In the genomic region with DNA sequence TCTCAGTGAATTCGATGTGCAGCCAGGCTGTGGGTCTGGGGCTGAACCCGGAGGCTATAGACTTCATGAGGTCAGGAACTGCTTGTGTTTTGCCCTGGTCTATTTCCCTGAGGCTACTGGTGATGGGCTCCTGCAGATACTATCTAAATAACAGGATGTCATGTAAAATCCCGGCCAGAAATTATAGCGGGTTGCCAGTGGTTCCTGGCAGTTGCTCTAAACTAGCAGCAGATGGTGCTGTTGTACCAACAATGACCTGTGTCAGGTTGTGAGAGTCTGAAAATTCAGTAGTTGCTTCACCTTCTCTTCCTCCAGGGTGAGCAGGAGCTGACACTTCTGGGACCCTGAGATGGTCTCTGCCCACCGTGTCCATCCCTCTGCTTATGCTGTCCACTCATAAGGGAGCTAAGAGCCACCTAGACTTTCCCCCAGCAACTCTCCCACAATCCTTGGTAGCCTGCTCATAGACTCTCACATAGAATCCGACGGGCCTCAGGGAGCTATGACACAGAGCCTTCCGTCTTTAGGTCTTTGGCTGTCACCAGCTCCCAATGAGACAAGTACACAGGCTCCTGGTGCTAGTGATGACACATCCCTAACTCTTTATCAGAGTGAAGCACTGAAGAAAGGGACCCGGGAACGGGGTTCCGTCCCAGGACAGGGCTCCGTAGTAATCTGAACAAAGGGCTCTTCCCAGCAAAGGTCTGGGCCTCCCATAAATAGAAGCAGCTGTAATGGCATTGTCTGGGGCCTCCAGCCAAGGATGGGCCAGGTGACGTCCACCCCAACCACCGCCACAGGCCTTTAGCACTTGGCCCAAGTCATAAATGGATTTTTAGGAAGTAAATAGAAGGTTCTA, we compare ENCODE assay signal across 9 mouse cellular contexts.
A peak's percentile ranks its signal among the peaks of the same experiment; 100 is the strongest.
DNase-seq lines count a peak whose midpoint lies in the region; ATAC-seq lines count a peak whose summit lies in the region.
"Had no signal": no experiment of that assay in that cellular context is flagged by ENCODE, and none has a peak within 500 bp of the region (broad histone marks: within the 10 kb centered on the region; RNA-seq: fewer than 3 reads in every experiment).

No protein-coding gene starts in this region.

- no peaks in the 10 kb centered on the region for H3K4me1 ChIP-seq in stomach, embryonic 14.5 days (ENCODE audit: control insufficient read depth, insufficient read depth, low read length)

- H3K36me3 ChIP-seq in stomach, embryonic 14.5 days (ENCODE audit: control insufficient read depth, insufficient read depth, low read length): no peaks in the 10 kb centered on the region

- 0 out of 2 replicates have a peak, but pooled peaks have one; percentile 43 for ATAC-seq in stomach, embryonic 14.5 days (ENCODE audit: insufficient number of reproducible peaks, insufficient read depth, low FRiP score, low read depth)

- H3K9ac ChIP-seq in stomach, embryonic 14.5 days (replicated peaks; ENCODE audit: low read depth, low read length): no peak overlapping the region

- peak; percentile 21 to 26 for DNase-seq in urinary bladder, adult 18-20 months (ENCODE audit: low spot score in 2 of 2)
- DNase-seq in urinary bladder, postnatal 10 days (ENCODE audit: low spot score): no peak
- peak; percentile 81 to 90 for DNase-seq in cerebellum, postnatal 14 days
- DNase-seq in gastrocnemius, adult 8-10 months (ENCODE audit: low spot score in 2 of 2): peak; percentile 13 to 24
- peak; percentile 73 for DNase-seq in induced T-regulatory cell, adult 2 months (ENCODE audit: low read depth)
- DNase-seq in left cerebral cortex, adult 11 months (ENCODE audit: low spot score): peak; percentile 30
- DNase-seq in mesoderm, embryonic 11.5 days (ENCODE audit: low read depth, low spot score): peak; percentile 78

- H3K4me3 ChIP-seq in stomach, embryonic 14.5 days (ENCODE audit: low read depth, low read length): no peak overlapping the region
- H3K4me3 ChIP-seq: myocyte had no signal

- WGBS in stomach, embryonic 14.5 days: 63% methylated on average over 14 of the region's 14 CpGs

- no peaks in the 10 kb centered on the region for H3K9me3 ChIP-seq in stomach, embryonic 14.5 days (ENCODE audit: control insufficient read depth, low read depth, low read length)

- H3K27me3 ChIP-seq in stomach, embryonic 14.5 days (ENCODE audit: control insufficient read depth, insufficient read depth, low read length): no peaks in the 10 kb centered on the region

- H3K27ac ChIP-seq in stomach, embryonic 14.5 days (ENCODE audit: low read length): no peak overlapping the region

- no peak overlapping the region for H3K4me2 ChIP-seq in stomach, embryonic 14.5 days (replicated peaks; ENCODE audit: low read depth, low read length)
